Mouse (Mus musculus) C2C12 (cell line): ENCODE measurements at regions not wholly inside any gene's neighbourhood (a gene's known extent, or its start where the extent isn't known, plus 50 kb on each side); places are given as distances from the start of the nearest gene placed in this dataset.

ENCODE experiments used
- H3K27me3 ChIP-seq: one replicate; pipeline ENCODE4 v1.6.1; 2011; ENCODE audit not compliant: control insufficient read depth, insufficient read depth, insufficient read length
- H3K36me3 ChIP-seq: one replicate; pipeline ENCODE4 v1.6.1; 2011; ENCODE audit not compliant: control insufficient read depth, insufficient read depth
- H3K4me3 ChIP-seq: one replicate; pipeline ENCODE4 v1.5.1; 2011; ENCODE audit warnings: mild to moderate bottlenecking, control low read depth; ENCODE audit not compliant: poor library complexity, insufficient read depth, severe bottlenecking
- H3K79me2 ChIP-seq: one replicate; pipeline ENCODE4 v1.6.1; 2011; ENCODE audit not compliant: control insufficient read depth, insufficient read depth
- H3K79me3 ChIP-seq: one replicate; pipeline ENCODE4 v1.6.1; 2011; ENCODE audit warnings: low read depth, control low read depth
- H3ac ChIP-seq: one replicate; pipeline ENCODE3; 2011; ENCODE audit warnings: low read depth; ENCODE audit not compliant: control insufficient read depth, insufficient read length
- CEBPB ChIP-seq: IDR thresholded peaks from one replicate; pipeline ENCODE4 v1.6.1; 2011; ENCODE audit warnings: low read depth, mild to moderate bottlenecking, control low read depth, moderate library complexity
- CTCF ChIP-seq: IDR thresholded peaks from one replicate; pipeline ENCODE4 v1.5.1; 2011; ENCODE audit not compliant: control insufficient read depth, insufficient read depth, insufficient read length
- FOSL1 ChIP-seq: IDR thresholded peaks from one replicate; pipeline ENCODE4 v1.8.0; 2011; ENCODE audit warnings: mild to moderate bottlenecking, low read length; ENCODE audit not compliant: poor library complexity, insufficient read depth, severe bottlenecking
- MAX ChIP-seq: IDR thresholded peaks from one replicate; pipeline ENCODE4 v1.6.1; 2011; ENCODE audit warnings: mild to moderate bottlenecking, control low read depth
- MYOD1 ChIP-seq: IDR thresholded peaks from one replicate; pipeline ENCODE4 v1.6.1; 2011; ENCODE audit warnings: low read depth; ENCODE audit not compliant: control insufficient read depth, insufficient read length
- MYOG ChIP-seq: IDR thresholded peaks from one replicate; pipeline ENCODE4 v1.6.1; 2011; ENCODE audit not compliant: control insufficient read depth, insufficient read length; ENCODE audit errors: extremely low read depth
- USF1 ChIP-seq: IDR thresholded peaks from one replicate; pipeline ENCODE4 v1.6.1; 2011; ENCODE audit warnings: low read depth, mild to moderate bottlenecking, control low read depth, moderate library complexity

- TF ChIP-seq USF1: no peak
- TF ChIP-seq MYOG: no peak
- TF ChIP-seq CEBPB: no peak
- TF ChIP-seq MAX: no peak
- no peak for TF ChIP-seq CTCF
- no peak for TF ChIP-seq MYOD1
- TF ChIP-seq FOSL1: no peak
- H3K36me3 ChIP-seq: no peaks in the 10 kb centered on the region
- H3K79me3 ChIP-seq: no peaks in the 10 kb centered on the region
- H3K27me3 ChIP-seq: no peaks in the 10 kb centered on the region
- H3K79me2 ChIP-seq: no peaks in the 10 kb centered on the region
- H3K4me3 ChIP-seq: no peak overlapping the region
- H3ac ChIP-seq: no peak overlapping the region
Measured at GRCm38 (mm10) chr7:39954931-39955330, 437.4 kb downstream of the Zfp619 start.

- Histone ChIP-seq H3K36me3 (no peaks in the 10 kb centered on the region), H3K27me3 (no peaks in the 10 kb centered on the region), H3K4me3 (no peak overlapping the region), H3ac (no peak overlapping the region), H3K79me2 (no peaks in the 10 kb centered on the region), H3K79me3 (no peaks in the 10 kb centered on the region)
- no peak for TF ChIP-seq FOSL1
- no peak for TF ChIP-seq MYOD1
- TF ChIP-seq MAX: no peak
- TF ChIP-seq MYOG: no peak
- TF ChIP-seq USF1: no peak
- TF ChIP-seq CTCF: no peak
- no peak for TF ChIP-seq CEBPB
Measured at GRCm38 (mm10) chr7:39978121-39978520, 460.6 kb downstream of the Zfp619 start.

GRCm38 (mm10) chr7:39981647-39982046 is 464.1 kb downstream of the Zfp619 start:
- TF ChIP-seq CTCF (no peak), MAX (no peak), CEBPB (no peak), USF1 (no peak), MYOG (no peak), FOSL1 (no peak), MYOD1 (no peak)
- no peak overlapping the region for H3K4me3 ChIP-seq
- no peak overlapping the region for H3ac ChIP-seq
- no peaks in the 10 kb centered on the region for H3K36me3 ChIP-seq
- H3K79me3 ChIP-seq: no peaks in the 10 kb centered on the region
- no peaks in the 10 kb centered on the region for H3K27me3 ChIP-seq
- H3K79me2 ChIP-seq: no peaks in the 10 kb centered on the region
